In the genomic region with DNA sequence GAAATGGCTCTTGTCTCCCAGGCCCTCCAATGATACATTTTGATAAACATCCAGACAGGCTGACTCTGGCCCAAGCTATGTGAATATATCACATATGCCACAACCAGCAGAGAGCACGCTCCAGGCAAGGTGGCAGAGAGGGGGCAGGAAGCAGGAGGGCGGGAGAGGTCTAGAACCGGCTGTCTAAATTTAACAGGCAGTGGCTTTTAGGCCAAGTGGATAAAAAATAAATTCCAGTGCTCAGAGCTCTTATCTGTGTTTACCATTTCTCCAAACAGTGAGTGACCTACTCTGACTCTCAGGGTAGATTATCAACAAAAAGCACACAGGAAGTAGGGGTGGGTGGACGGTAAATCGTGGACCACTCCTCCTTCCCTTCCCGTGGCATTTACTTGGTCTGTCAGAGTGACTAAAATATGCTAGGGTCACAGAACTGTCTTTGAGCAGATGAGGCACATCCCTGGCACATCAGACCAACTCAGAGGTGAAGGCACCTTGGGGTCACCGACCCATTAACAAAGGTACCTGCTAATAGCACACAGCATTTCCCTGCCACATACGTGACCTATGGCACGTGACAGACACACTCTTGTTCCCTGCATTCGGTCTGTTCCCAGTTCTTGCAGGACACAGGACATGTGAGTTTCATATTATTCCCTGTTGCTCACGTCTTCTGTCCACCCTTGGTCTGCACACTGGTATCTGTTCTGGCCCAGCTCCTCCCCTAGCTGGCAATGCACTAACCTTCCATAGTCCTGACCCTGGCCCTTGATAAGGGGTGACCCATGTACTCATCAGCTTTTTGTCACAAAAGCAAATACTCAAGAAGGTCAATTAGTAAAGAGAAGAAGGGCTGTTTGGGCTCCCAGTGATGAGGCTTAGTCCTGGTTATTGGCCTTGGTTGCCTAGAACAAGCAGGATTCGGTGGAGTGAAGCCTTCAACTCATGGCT, we compare ENCODE assay signal across 1 mouse cellular context.
TF ChIP-seq lines count a peak whose summit lies in the region.

No protein-coding gene starts in this region.

TF ChIP-seq in MEL, 35 proteins besides CTCF, POLR2A, EP300 and RAD21 (continued from another document):
- TF ChIP-seq BHLHE40 (IDR thresholded peaks at IDR 0.05; ENCODE audit: borderline replicate concordance, low read depth, low read length) (peak; percentile 9; the same call in 1 of the 2 replicates), NRF1 (IDR thresholded peaks at IDR 0.05; ENCODE audit: insufficient read depth, low read depth, low read length, poor library complexity, severe bottlenecking) (no peak)
